Mouse (Mus musculus): ENCODE measurements around the gene Plxna2. TPM values are rescaled to one million over a fixed set of nuclear protein-coding genes. Genes with fewer than 3 reads are reported as not detected.

Plxna2 gene
- polyA plus RNA-seq, 1 experiment from 2014 or later: 8.5 TPM

GRCm38 (mm10) chr1:194643930-194644329 is 25.9 kb downstream of the Plxna2 start:
- Histone ChIP-seq H3K4me2 (no peak overlapping the region), H3K4me1 (peaks cover 12% of the 10 kb centered on the region; the same call in 1 of the 2 replicates), H3K36me3 (peaks cover 13% of the 10 kb centered on the region; the same call in 1 of the 2 replicates), H3K9me3 (no peaks in the 10 kb centered on the region), H3K4me3 (no peak overlapping the region), H3K27ac (no peak overlapping the region), H3K27me3 (no peaks in the 10 kb centered on the region), H3K9ac (no peak overlapping the region)
- no peak for ATAC-seq (ENCODE audit: borderline replicate concordance, extremely low read depth, low FRiP score, low TSS enrichment)
- 78% methylated on average over 6 of the region's 6 CpGs for WGBS

- ATAC-seq (ENCODE audit: borderline replicate concordance, extremely low read depth, low FRiP score, low TSS enrichment): no peak
- H3K4me3 ChIP-seq: no peak overlapping the region
- H3K27ac ChIP-seq: no peak overlapping the region
Measured at GRCm38 (mm10) chr1:194645898-194646297, 27.9 kb downstream of the Plxna2 start.

GRCm38 (mm10) chr1:194650076-194650475 is 32.1 kb downstream of the Plxna2 start:
- Histone ChIP-seq H3K4me3 (no peak overlapping the region), H3K36me3 (peaks cover 22% of the 10 kb centered on the region; the same call in 1 of the 2 replicates), H3K4me1 (peaks cover 8% of the 10 kb centered on the region; the same call in 1 of the 2 replicates), H3K27me3 (no peaks in the 10 kb centered on the region), H3K9ac (no peak overlapping the region), H3K27ac (no peak overlapping the region), H3K9me3 (no peaks in the 10 kb centered on the region), H3K4me2 (no peak overlapping the region)
- no peak for ATAC-seq (ENCODE audit: borderline replicate concordance, extremely low read depth, low FRiP score, low TSS enrichment)
- WGBS: 53% methylated on average over 1 of the region's 1 CpGs

More at GRCm38 (mm10) chr1:194645898-194646297, 27.9 kb downstream of the Plxna2 start:
- no peak overlapping the region for H3K9ac ChIP-seq
- peaks cover 23% of the 10 kb centered on the region; the same call in 1 of the 2 replicates for H3K36me3 ChIP-seq
- WGBS: 63% methylated on average over 1 of the region's 1 CpGs
- H3K4me1 ChIP-seq: peaks cover 12% of the 10 kb centered on the region; the same call in 1 of the 2 replicates
- no peak overlapping the region for H3K4me2 ChIP-seq
- no peaks in the 10 kb centered on the region for H3K27me3 ChIP-seq
- H3K9me3 ChIP-seq: no peaks in the 10 kb centered on the region

- H3K27ac ChIP-seq: no peak overlapping the region
- no peaks in the 10 kb centered on the region for H3K9me3 ChIP-seq
Measured at GRCm38 (mm10) chr1:194650566-194650965, 32.5 kb downstream of the Plxna2 start.

GRCm38 (mm10) chr1:194651987-194652386 is 34.0 kb downstream of the Plxna2 start:
- peak; percentile 95 for ATAC-seq (ENCODE audit: borderline replicate concordance, extremely low read depth, low FRiP score, low TSS enrichment)
- no peaks in the 10 kb centered on the region for H3K9me3 ChIP-seq
- H3K27ac ChIP-seq: peak overlapping the region; percentile 82
- 20% methylated on average over 3 of the region's 3 CpGs for WGBS
- H3K9ac ChIP-seq: no peak overlapping the region
- no peak overlapping the region for H3K4me3 ChIP-seq
- no peak overlapping the region for H3K4me2 ChIP-seq
- peaks cover 22% of the 10 kb centered on the region; the same call in 1 of the 2 replicates for H3K36me3 ChIP-seq
- no peaks in the 10 kb centered on the region for H3K27me3 ChIP-seq
- peaks cover 8% of the 10 kb centered on the region; the same call in 1 of the 2 replicates for H3K4me1 ChIP-seq

More at GRCm38 (mm10) chr1:194650566-194650965, 32.5 kb downstream of the Plxna2 start:
- H3K4me1 ChIP-seq: peaks cover 8% of the 10 kb centered on the region; the same call in 1 of the 2 replicates
- no peak overlapping the region for H3K4me2 ChIP-seq
- H3K9ac ChIP-seq: no peak overlapping the region
- no peak for ATAC-seq (ENCODE audit: borderline replicate concordance, extremely low read depth, low FRiP score, low TSS enrichment)
- H3K27me3 ChIP-seq: no peaks in the 10 kb centered on the region
- H3K4me3 ChIP-seq: no peak overlapping the region
- WGBS: 86% methylated on average over 2 of the region's 2 CpGs
- peaks cover 21% of the 10 kb centered on the region; the same call in 1 of the 2 replicates for H3K36me3 ChIP-seq

GRCm38 (mm10) chr1:194658459-194659160 is 40.6 kb downstream of the Plxna2 start:
- H3K4me1 ChIP-seq: peaks cover 4% of the 10 kb centered on the region
- no peaks in the 10 kb centered on the region for H3K9me3 ChIP-seq
- H3K27me3 ChIP-seq: no peaks in the 10 kb centered on the region
- no peak overlapping the region for H3K4me2 ChIP-seq
- peak overlapping the region; percentile 15; the same call in 1 of the 2 replicates for H3K27ac ChIP-seq
- no peak for ATAC-seq (ENCODE audit: borderline replicate concordance, extremely low read depth, low FRiP score, low TSS enrichment)
- peaks cover 7% of the 10 kb centered on the region; the same call in 1 of the 2 replicates for H3K36me3 ChIP-seq
- no peak overlapping the region for H3K4me3 ChIP-seq
- 42% methylated on average over 1 of the region's 1 CpGs for WGBS
- no peak overlapping the region for H3K9ac ChIP-seq

- no peak overlapping the region for H3K4me2 ChIP-seq
- H3K27me3 ChIP-seq: no peaks in the 10 kb centered on the region
- peaks cover 4% of the 10 kb centered on the region for H3K4me1 ChIP-seq
- no peaks in the 10 kb centered on the region for H3K9me3 ChIP-seq
- H3K9ac ChIP-seq: no peak overlapping the region
- WGBS: 87% methylated on average over 3 of the region's 3 CpGs
- no peak overlapping the region for H3K27ac ChIP-seq
- H3K4me3 ChIP-seq: no peak overlapping the region
- peaks cover 7% of the 10 kb centered on the region; the same call in 1 of the 2 replicates for H3K36me3 ChIP-seq
- ATAC-seq (ENCODE audit: borderline replicate concordance, extremely low read depth, low FRiP score, low TSS enrichment): no peak; the same call in 1 of the 2 replicates
Measured at GRCm38 (mm10) chr1:194660426-194661119, 42.6 kb downstream of the Plxna2 start.

- no peak overlapping the region for H3K4me2 ChIP-seq
- no peak overlapping the region for H3K9ac ChIP-seq
- H3K27me3 ChIP-seq: no peaks in the 10 kb centered on the region
- H3K27ac ChIP-seq: no peak overlapping the region
- no peaks in the 10 kb centered on the region for H3K9me3 ChIP-seq
- H3K36me3 ChIP-seq: no peaks in the 10 kb centered on the region
- peaks cover 4% of the 10 kb centered on the region for H3K4me1 ChIP-seq
- H3K4me3 ChIP-seq: no peak overlapping the region
- no peak for ATAC-seq (ENCODE audit: borderline replicate concordance, extremely low read depth, low FRiP score, low TSS enrichment)
Measured at GRCm38 (mm10) chr1:194663021-194663420, 45.0 kb downstream of the Plxna2 start.

- WGBS: 72% methylated on average over 3 of the region's 3 CpGs
- Histone ChIP-seq H3K4me1 (no peaks in the 10 kb centered on the region), H3K27ac (no peak overlapping the region), H3K9me3 (no peaks in the 10 kb centered on the region), H3K27me3 (no peaks in the 10 kb centered on the region), H3K36me3 (no peaks in the 10 kb centered on the region), H3K9ac (no peak overlapping the region), H3K4me3 (no peak overlapping the region), H3K4me2 (no peak overlapping the region)
- ATAC-seq (ENCODE audit: borderline replicate concordance, extremely low read depth, low FRiP score, low TSS enrichment): no peak
Measured at GRCm38 (mm10) chr1:194665715-194666114, 47.7 kb downstream of the Plxna2 start.

GRCm38 (mm10) chr1:194671783-194672524 is 53.9 kb downstream of the Plxna2 start:
- Histone ChIP-seq H3K36me3 (no peaks in the 10 kb centered on the region), H3K9ac (no peak overlapping the region), H3K4me1 (no peaks in the 10 kb centered on the region), H3K27me3 (no peaks in the 10 kb centered on the region), H3K4me2 (no peak overlapping the region), H3K27ac (no peak overlapping the region), H3K4me3 (no peak overlapping the region), H3K9me3 (no peaks in the 10 kb centered on the region)
- ATAC-seq (ENCODE audit: borderline replicate concordance, extremely low read depth, low FRiP score, low TSS enrichment): no peak
- 86% methylated on average over 4 of the region's 4 CpGs for WGBS

- ATAC-seq (ENCODE audit: borderline replicate concordance, extremely low read depth, low FRiP score, low TSS enrichment): no peak
- H3K36me3 ChIP-seq: no peaks in the 10 kb centered on the region
- no peaks in the 10 kb centered on the region for H3K4me1 ChIP-seq
- H3K4me3 ChIP-seq: no peak overlapping the region
- H3K4me2 ChIP-seq: no peak overlapping the region
- no peaks in the 10 kb centered on the region for H3K27me3 ChIP-seq
- no peak overlapping the region for H3K27ac ChIP-seq
- no peaks in the 10 kb centered on the region for H3K9me3 ChIP-seq
- 71% methylated on average over 1 of the region's 1 CpGs for WGBS
- no peak overlapping the region for H3K9ac ChIP-seq
Measured at GRCm38 (mm10) chr1:194672525-194672894, 54.5 kb downstream of the Plxna2 start.
